Mouse (Mus musculus): Measurements from ENCODE around the gene Pigk.

Gene Pigk

DNA sequence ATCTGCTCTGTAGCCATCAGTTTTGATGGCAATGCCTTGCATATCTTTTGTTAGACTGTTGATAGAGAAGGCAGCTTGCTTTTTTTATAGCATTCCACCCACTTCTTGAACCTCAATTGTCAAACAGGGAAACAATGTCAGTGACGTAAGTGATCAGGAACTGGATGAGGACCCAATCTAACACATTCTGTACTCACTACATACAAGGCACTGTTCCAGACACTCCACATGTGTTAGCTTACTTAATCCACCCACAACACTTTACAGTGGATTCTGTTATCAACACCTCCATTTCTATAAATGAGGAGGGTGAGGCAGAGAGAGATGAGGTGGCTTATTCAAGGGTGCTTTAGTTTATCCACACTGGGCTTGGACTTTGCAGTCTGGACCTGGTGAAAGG lies 124.0 kb downstream of the Pigk start:
- no peak for DNase-seq (ENCODE audit: low spot score in 2 of 2)

DNA sequence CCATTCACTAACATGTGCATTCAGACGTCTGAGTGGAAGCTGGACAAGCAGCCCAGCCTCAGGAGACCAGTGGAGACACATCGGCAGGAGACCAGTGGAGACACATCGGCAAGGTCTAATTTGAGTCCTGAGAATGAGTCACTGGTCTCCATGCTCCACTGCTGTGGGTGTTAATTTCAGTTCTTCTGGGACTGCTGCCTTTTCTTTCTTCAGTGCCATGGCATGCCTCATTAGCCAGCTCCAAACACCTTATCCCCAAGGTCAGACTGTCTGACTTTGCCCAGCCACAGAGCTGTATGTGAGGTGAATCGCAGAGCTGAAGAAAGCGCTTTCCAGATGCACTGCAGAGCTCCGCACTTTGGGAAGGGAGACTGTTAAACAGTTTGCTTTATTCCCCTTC lies 127.4 kb downstream of the Pigk start:
- DNase-seq (ENCODE audit: low spot score in 2 of 2): no peak

DNA sequence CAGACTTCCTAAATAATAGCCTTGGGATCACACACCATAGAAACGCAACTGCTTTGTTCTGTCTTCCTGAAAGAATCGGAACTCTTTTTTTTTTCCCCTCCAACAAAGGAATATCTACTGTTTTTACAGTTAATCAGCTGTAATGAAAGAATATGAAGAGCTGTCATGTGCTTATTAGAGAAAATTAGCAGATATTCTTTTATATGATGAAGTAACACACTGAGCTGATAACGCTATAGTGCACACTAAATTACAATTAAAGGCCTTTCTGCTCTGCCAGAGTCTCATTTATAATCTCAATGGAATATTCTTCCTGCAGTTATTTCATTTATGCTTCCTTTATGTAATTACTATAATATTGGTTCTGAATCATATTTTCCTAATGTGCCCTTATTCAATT lies 128.7 kb downstream of the Pigk start:
- DNase-seq (ENCODE audit: low spot score in 2 of 2): no peak

DNA sequence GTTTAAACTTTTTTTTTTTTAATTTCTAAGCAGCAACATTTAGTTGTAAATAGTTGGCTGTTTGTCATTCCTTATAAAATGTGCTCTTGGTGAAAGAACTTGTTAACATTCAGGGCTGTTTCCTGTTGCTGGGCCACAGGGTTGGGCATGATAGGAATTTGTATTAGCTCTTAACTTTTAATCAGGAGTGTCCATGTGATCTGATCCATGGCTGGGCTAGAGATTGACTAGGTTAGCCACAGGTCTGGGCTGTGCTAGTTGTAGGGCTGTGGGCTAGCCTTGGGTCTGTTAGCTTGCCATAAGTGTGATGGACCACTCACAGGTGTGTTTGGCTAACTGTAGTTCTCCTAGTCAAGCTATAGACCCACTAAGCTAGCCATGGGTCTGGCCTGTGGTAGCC lies 130.0 kb downstream of the Pigk start:
- no peak for DNase-seq (ENCODE audit: low spot score in 2 of 2)

DNA sequence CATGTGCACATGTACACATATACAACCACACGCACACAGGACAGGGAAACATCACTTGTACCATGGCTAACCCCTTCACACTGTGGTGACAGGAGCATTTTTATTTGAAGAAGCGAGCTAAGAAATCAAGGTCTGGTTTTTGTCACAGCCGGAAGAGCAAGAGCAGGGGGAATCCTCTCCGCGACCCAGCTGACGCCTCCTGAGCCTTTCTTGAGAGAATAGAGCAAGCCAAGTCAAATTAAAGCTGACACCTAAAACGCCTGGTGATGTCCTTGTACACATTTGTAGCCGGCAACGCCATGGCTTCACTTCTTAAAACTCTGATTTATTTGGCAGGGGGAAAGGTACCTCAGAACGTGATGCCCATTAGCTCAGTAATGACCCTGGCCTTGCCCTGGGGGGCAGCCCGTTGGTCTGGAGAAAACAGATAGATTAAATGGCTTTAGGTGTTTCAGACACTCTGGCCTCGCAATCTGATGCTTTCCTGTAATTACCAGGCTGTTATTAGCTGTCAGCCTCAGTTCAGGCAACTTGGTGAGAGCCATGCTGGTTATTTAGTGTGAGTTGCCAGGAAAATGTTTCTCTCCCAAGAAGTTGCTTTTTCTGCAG lies 141.2 kb downstream of the Pigk start:
- no peak for DNase-seq (ENCODE audit: low spot score in 2 of 2)

DNA sequence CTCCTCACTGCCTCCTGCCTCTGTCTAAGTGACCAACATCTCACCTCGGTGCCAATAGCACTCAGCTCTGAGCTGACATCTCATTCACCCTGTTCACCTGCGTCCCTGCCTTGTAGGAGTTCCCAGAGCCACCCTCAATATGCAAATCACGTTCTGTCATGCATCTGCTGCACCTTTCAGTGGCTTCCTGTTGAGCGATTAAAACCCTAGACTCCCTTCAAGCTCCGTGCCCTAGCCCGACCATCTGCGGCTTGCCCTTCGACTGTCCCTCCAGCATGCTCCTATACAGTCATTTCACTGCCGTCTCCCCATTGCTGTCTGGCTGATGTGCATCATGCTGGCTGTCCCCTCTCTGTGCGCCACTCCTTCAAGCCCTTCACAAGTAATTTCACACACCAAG lies 142.2 kb downstream of the Pigk start:
- DNase-seq (ENCODE audit: low spot score in 2 of 2): no peak

DNA sequence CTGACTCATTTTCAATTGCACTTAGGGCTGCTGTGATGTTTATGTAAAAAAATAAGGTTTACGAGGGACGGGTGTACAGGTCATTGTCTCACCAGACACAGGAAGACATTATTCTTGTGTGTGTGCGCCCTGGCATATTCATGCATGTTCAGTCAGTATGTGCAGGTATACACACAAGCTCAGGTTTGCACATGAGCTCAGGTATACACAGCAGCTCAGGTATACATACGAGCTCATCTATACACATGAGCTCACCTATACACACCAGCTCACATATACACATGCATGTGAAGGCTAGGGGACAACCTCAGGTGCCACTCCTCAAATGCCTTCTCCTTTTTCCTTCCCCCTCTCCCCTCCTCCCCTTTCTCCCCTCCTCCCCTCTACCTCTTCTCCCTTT lies 147.6 kb downstream of the Pigk start:
- no peak for DNase-seq (ENCODE audit: low spot score in 2 of 2)

DNA sequence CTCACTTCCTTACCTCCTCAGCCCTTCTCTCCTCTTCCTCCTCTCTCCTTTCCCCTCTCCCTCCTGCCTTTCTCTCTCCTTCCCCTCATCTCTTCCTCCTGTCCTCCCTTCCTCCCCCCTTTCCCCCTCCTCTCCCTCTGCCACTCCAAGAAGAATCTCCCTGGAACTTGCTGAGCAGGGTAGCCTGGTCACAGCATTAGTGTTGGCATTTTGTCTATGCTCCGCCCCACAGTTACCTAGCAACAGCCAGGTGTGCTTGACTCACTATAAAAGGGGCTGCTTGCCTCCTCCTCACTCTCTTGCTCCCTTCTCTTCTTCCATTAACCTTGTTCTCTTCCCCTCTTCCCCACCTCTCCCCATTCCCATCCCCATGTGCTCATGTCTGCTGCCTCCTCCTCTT lies 148.1 kb downstream of the Pigk start:
- no peak for DNase-seq (ENCODE audit: low spot score in 2 of 2)

DNA sequence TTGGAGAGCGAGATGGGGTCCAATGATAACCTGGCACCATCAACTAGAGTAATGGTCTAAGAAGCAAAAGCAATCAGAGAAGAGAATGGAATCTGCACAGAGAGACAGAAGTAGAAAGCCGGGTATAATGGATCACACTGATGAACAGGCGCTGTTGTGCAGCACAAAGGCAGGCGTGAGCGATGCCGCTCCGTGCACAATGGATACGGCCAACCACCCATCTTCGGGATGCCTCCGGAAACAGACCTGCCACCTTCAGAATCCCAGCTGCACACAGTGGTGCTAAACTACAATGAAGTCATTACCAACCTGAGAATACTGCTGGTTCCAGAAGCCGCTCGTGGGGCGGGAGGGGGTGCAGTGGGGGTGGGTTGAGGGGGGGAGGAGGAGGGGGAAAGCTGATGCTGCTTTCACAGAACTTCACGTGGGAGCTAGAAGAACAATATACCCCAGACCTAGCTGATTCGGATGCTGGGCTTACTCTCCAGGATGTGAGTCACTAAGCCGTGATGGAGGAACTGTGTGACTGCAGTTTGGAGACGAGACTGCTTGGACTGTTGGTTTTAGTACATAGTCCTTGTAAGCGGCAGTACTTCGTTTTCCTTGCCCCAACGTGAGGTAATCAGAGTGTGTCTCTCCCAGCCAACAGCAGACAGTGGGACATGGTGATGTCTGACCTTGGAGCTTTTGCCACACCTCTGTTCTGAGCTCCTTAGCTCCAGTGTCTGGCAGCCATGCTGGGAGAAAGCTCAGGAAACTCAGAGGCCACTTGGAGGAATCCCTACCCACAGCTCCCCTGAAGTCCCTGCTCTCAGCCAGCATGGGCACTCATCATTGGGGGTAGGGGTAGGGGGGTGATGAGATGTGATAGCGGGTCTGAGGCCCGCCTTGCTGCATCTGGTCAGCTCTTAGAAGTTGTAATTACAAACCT lies 152.4 kb downstream of the Pigk start:
- no peak for DNase-seq (ENCODE audit: low spot score in 2 of 2)

DNA sequence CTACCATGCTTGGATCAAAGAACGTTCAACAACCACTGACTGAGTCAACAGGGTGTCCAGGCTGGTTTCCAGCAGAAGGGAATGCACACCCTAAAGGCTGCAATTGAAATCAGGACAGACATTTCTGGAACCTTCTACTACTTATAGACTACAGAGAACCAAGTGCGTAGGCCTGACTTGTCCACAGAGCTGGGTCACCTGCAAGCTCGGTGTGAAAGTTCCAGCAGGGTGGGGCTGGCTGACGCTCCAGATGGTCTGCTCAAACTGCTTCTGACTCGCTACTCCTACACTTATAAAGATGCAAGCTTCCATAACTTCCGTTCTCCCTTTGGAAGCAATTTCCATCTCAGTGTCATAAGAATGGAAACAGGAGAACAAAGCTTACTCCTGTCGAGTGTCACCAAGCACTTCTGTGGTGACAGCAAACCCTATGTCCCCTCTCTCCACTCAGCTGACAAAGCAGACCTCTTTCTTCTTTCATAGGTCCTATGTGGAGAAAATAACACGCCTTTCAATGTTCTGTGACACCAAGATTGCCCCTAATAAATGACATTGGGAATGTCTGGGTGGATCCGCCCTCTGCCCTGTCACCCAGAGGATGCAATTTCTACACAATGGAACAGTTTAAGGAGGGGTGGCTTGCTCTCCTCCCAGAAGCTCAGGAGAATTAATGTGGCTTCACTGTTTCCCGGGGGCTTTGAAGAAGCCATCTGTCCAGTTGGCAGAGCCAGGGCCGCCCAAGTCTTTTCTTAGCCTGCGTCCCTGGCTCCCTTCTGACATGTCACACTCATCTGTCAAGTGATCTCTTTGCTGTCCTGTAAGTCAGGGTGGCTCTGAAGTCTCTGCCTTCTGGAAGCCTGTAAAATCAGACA lies 154.0 kb downstream of the Pigk start:
- no peak for DNase-seq (ENCODE audit: low spot score in 2 of 2)

DNA sequence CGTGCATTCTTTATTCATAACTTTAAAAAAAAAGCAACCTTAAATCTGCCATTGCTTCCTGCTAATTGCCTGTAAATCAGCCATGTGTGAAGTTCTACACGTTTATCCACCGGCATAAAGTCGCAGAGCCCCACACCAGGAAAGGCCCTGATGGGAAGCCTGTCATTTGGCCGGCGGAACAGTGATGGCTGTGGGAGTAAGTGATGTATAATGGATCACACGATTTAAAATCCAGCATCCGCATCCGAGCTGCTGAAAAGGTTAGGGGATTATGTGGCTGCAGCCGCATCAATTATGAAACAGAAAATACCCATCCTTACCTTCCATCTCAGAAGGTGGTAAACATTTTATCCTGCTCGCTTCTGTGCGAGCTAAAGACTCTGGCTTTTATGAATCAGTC lies 158.2 kb downstream of the Pigk start:
- DNase-seq (ENCODE audit: low spot score in 2 of 2): no peak

DNA sequence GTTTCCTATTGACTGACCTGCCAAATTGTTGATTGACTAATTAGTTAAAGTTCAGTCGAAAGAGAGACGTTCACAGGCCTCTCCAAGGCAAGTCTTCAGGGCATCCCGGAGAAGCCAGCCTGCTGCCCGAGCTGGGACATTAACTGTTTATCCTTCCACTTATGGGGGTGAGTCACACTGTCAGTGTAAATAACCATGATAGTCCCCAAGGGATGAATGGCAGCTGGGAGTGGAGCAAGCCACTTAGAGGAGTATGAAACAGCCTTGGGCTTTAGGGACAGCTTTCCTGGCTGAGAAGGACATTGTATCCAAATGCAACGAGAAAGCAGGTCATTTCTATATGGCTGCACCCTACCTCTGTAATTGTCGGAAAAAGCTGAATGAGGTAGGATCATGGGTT lies 158.7 kb downstream of the Pigk start:
- DNase-seq (ENCODE audit: low spot score in 2 of 2): no peak

DNA sequence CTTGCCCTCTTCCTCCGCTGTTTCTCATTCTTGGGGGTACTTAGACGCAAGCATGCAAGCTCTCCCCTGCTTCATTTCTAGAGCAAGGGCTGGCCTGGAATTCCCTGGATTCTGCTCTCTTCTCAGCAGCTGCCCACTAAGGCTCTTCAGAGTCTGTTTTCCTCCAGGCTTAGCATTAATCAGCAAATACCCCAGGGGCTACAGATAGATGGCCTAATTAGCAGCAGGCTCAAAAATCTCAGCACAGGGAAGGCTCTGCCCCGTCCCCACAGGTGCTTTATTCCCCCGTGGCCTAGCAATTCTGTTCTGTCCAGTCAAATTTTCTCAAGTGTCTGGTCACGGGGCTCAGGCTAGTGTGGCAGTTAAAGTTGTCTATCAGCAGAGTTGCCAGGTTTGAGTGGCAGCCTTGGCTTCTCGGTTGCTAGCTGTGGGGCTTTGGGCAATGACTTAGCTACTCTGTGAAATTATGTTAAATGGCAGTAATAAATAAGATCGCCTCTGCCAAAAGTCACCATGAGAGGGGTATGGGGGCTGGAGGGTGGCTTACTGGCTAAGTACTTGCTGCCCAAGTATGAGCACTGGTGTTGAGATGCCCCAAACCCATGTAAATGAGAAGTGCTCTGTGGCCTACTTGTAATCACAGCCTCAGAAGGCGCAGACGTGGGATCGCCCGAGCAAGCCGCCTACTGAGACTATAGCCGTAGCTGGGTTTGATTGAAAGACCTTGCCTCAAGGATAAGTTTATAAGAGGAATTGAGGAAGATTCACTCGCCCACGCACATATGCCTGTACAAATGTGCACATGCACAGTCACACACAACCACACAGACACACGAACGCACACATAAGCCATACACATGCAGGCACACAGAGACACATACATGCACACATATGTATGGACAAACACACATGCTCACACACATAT lies 160.8 kb downstream of the Pigk start:
- no peak for DNase-seq (ENCODE audit: low spot score in 2 of 2)

DNA sequence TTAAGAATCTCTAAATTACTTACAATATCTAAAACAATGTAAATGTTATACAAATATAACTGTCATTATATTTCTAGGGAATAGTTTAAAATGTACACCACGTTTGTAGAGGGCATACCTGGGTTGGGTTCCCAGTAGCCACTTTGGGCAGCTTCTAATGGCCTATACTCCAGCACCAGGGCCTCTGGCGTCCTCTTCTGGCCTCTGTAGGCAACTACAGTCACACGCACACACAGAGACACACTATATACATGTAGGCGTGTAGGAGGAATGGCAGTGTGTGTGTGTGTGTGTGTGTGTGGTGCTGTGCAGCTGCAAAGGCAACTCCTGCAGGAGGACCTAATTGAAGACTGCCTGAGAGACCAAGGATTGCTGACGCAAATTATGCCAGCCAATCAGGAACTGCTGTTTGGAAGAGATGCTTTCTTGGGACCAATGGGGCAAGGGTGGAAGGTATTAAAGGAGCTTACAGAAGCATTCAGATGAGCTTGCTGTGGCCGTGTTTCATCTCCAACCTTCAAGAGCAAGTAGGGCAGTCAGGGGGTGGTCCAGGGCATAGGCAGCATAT lies 161.9 kb downstream of the Pigk start:
- no peak for DNase-seq (ENCODE audit: low spot score in 2 of 2)

DNA sequence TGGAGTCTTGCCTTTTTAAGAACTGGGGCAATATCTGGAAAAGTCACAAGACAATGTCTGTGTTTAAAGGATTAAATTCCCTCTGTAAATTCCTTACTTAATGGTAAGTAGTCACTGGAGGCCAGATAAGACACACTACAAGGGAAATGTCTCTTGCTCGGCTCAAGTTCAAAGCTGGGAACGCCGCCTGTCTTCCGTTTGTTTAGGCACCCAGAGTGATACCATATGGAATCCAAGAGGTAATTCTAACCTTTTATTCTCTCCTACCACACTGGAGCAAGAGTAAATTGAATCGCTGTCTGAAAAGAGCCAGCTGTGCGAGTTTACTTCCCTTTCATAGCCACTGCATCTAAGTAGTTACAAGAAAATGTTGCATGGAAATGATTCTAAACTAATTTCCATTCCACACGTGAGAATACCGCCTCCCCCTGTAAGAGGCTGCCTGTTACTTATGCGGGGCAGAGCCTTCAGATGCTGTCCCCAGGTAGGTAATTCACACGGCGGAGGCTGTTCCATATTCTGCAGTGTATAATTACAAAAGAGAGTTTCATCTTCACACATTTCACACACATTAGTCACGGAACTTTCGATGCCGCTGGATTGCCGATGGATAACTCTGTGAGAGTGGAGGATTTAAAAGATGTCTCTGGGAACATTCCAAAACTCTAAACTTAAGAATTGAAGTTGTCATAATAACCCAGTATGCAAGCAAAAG lies 166.4 kb downstream of the Pigk start:
- DNase-seq (ENCODE audit: low spot score in 2 of 2): no peak

DNA sequence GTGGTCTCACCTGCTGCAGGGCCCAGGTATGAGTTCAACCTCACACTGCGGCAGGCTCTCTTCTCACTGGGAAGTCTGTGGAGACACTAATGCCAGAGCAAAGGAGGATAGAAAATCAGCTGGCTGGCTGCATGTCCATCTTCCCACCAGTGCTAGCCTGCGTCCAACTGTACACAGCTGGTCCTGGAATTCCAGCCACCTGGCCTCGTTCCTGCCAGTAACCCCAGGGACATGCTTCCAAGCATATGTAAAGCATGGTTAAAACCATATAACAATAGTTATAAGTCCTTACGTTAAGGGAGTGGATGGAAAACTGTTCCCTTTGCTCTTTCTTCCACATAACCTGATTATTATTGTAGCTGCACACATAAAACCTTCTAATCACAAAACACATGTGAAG lies 167.8 kb downstream of the Pigk start:
- DNase-seq (ENCODE audit: low spot score in 2 of 2): no peak

DNA sequence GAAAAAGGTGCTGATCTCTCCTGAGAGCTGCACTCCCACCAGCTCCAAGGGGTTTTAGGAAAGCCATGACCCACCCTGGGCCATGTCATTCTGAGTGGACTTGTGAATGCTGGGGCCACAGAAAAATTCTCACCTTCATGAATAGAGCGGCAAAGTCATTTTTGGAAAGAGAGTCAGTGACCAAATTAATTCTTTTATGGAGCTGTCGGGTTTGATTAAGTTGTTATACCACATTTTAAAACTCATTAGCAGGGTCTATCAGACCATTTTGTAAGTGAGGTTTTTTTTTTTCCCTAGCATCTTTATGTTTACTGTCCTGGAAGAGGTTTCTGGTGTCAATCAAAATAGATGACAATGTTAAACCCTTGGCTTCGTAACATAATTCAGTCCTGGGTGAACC lies 169.7 kb downstream of the Pigk start:
- no peak for DNase-seq (ENCODE audit: low spot score in 2 of 2)

DNA sequence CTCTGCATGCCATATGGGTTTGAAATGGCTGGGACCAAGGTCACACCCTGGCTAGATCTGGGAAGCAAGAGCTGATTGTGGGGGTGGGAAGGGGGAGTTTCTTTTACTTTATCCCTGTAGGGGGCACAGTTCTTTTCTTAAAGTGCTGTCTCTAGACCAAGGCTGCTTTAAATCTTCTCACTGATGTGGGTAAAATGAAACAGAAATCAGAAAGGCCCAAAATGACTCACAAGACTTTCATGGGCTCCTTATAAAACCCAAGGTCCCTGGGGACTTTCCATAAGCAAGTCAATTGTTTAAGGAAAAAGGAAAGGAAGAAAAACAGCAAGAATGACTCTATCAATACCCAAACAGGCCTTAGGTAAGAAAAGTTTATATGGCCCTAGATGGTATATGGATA lies 172.8 kb downstream of the Pigk start:
- DNase-seq (ENCODE audit: low spot score in 2 of 2): no peak

DNA sequence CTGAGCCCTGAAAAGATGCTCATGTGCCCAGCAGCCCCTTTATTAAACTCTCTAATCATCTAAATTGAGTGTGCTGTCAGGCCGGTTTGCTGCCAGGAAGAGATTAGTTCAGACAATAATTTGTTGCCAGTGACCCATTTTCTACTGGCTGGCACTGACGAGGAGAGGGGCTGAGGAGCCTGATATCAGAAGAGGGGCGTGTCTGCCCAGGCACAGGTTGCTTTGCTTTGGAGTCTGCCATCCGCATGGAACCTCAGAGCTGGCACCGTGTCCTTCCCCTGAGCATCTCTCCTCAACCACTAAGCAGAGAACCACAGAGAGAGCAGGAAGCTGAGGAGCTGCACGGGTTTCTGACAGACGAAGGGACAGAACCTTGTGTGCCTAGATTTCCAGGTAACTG lies 174.2 kb downstream of the Pigk start:
- no peak for DNase-seq (ENCODE audit: low spot score in 2 of 2)

DNA sequence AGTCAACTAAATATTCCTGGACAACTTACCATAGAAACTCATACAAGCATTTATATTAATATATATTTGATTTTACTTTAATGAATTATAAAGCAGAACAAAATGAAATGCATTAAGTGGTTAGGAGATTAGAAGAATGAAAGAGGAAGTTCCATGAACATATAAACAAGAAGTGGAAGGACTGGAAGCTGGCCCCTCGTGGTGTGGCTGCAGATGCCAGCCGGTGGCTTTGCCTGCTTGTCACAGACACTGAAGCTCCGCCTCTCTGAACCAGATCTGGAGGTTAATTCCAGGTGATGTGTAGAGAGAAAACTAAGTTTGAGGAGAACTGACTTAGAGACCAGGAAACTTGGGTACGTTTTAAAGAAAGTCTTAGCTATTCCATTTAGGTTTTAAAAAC lies 181.0 kb downstream of the Pigk start:
- no peak for DNase-seq (ENCODE audit: low spot score in 2 of 2)
